Mouse (Mus musculus) kidney, adult 2 months (tissue): Measurements from ENCODE around the gene Npdc1.

Source experiments
- CTCF ChIP-seq: fragments of 200-500 bp; conservative IDR thresholded peaks from 2 replicates; pipeline ENCODE4 v1.5.1; 2011; ENCODE audit warnings: low read depth, mild to moderate bottlenecking, control low read depth, low read length, moderate library complexity, mixed read lengths; ENCODE audit not compliant: insufficient read depth, insufficient read length
- POLR2A ChIP-seq: fragments of 200-500 bp; IDR thresholded peaks from one replicate; pipeline ENCODE4 v1.6.1; 2011; ENCODE audit warnings: low read depth, low read length, control low read depth

DNA sequence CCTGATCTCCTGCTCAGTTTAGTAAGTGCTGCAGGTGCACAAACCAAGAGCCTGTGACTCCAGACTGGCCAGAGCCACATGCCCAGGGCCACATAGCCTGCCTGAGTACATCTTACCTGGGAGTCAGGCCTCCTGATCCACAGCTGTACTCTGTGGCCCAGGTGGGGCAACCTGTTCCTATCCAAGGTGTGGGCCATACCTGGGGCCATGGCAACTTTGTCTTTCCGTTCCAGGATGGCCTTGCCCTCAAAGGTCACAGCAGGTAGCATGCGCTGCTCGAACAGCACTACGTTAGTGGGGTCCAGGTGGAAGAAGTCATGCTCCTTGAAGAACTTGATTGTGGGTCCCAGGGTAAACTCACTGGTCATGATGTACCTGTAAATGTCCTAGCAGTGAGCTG lies 34.8 kb upstream of the Npdc1 start:
- TF ChIP-seq POLR2A (no peak), CTCF (no peak)
